Mouse (Mus musculus) brain, adult 2 months (tissue): ENCODE data around the gene Slc30a2.

Source experiments
- DNase-seq: peaks from one replicate; pipeline ENCODE4 v3.0.0; 2011; ENCODE audit warnings: low read depth, low spot score

Slc30a2 gene

GRCm38 (mm10) chr4:134401181-134401661 is 58.2 kb downstream of the Slc30a2 start:
- DNase-seq: peak; percentile 90

DNA sequence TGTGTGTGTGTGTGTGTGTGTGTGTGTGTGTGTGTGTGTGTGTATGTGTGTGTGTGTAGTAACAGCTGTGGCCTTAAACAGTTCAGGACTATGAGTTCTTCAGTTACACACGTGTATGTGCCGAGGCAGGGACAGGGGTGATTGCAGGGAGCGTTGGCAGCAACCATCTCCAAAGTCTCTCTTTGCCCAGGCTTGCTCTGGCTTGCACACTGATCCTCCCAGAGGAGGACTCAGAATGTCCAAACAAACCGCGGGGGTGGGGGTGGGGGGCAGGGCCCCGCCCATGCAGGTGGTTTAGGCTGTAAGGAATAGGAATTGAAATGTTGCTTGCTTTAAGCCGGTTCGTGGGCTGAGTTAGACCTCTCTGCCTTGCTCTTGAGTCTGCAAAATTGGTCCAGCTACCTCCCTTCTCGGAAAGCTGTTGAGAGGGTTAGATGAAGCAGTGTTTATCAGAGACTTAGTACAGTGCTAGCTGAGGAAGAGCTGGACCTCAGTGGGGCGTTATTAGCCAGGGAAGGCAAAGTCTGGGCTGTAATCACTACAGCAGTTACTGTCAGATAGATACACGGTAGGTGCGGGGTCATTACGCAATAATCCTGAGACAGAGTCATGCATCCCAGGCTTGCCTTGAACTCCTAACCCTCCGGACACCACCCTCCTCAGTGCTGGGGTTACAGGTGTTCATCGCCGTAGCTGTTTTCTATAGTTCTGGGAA is 59.0 kb downstream of the Slc30a2 start:
- DNase-seq: peak; percentile 62

DNA sequence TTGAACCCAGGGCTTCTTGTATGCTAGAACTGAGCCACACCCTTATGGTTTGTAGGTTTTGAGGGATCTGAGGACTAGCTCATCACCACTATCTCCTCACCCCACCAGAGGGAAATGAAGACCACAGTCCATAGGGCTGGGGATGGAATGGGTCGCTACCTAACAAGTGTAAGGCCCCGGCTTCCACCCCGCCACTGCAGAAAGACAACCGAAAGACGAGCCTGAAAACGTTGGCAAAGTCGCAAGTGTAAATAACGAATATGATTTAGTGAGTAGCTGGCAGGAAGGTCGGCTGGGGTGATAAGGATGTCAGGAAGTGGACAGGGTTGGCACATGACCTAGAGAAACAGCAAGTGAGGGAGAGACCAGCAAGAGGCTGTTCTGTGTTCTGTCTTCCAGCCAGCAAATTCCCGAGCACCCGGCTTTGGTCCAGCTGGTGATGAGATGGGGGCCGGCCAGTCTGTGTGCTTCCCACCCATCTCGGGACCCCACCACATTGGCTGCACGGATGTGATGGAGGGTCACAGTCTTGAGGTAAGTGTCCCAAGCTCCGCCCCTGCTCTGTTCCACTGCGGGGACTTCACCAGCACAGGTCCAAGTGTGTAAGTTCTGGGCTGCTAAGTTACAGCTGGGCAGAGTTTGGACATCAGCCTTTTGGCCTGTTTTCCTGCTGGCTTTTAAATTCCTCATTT is 59.7 kb downstream of the Slc30a2 start:
- DNase-seq: no peak

DNA sequence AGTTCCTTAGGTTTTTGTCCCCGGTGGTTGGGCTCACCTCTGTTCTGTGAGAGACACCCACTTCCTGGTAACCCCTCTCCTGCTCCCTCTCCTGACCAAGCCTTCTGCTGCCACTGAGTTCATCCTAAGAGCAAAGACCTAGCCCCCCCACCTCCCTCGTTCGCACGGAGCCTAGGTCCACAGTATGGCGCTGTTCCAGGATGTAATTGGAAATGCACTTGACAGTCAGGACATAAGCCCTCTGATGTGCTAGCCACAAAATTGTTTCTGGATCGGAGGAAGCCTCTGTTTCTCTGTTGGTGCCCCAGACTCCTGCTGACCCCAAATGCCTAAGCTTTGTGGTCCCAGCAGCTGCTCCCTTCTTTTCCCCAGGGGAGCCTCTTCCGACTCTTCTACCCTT is 60.7 kb downstream of the Slc30a2 start:
- DNase-seq: no peak
